Mouse (Mus musculus): Measurements from ENCODE around the gene Thra. TPM values are rescaled to one million over a fixed set of nuclear protein-coding genes. Genes with fewer than 3 reads are reported as not detected.

Gene Thra
- total and polyA plus RNA-seq, 3 experiments: 22.0 to 50.9 TPM; not detected in 1

DNA sequence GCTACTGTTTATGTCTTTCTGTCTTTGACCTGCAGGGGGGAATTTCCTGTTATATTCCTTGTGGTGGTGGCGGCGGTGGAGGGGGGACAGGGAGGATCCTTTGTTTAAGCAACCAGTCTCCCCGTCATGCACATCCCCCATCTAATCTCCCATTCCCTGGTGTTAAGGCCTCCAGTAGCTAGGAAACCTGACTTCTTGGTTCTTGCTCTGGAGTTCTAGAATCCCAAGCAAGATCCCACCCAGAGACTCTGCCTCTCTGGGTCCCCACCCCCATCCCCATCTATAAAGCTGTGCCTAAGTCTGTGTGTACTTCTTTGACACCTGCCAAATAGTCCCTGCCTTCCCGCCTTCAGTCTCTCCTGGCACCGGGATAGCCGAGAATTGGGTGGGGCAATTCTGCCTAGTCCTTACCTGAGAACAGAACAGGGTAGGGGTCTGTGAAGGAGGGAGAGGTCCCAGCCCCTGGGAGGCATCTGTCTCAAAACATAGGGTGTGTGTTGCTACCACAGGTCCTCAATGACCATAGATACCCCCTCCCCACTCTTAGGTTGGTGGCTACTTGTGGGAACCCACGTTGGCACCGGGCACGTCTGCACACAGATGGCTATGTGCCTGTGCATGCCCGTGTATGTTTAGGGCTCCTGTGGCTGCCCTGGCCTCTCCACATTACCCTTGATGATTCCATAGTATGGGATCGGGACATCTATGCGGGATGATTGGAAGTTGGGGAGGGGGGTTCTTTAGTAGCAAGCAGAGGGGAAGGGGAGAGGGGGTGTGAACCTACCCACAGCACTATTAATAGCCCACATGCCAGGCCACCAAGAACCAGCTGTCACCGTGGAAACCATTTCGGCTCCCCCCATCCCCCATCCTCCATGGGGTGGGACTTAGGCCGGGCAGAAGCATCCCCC lies 8.3 kb downstream of the Thra start:
- Histone ChIP-seq H3K9me3 (replicated peaks; ENCODE audit: insufficient read depth, low read length) (no peaks in the 10 kb centered on the region), H3K79me2 (ENCODE audit: control insufficient read depth, insufficient read depth, low read length, poor library complexity) (peaks cover 6% of the 10 kb centered on the region), H3K4me1 (ENCODE audit: control insufficient read depth in 1 of 2, insufficient read depth in 2 of 2, low read length in 2 of 2) (peaks cover 42 to 51% of the 10 kb centered on the region in 2 experiments), H3K4me3 (ENCODE audit: control insufficient read depth in 1 of 2, insufficient read depth in 1 of 2, low read depth in 2 of 2, low read length in 2 of 2) (no peak overlapping the region), H3K27ac (ENCODE audit: control insufficient read depth, low read depth, low read length) (peak overlapping the region; percentile 72; the same call in 1 of the 2 replicates), H3K36me3 (ENCODE audit: control insufficient read depth in 1 of 2, insufficient read depth in 2 of 2, low read length in 2 of 2) (peaks cover 0 to 39% of the 10 kb centered on the region in 2 experiments; a peak in 2 of 4 replicates), H3K9ac (ENCODE audit: control insufficient read depth, low read depth, low read length, poor library complexity, severe bottlenecking) (no peak overlapping the region), H3K27me3 (ENCODE audit: control insufficient read depth in 1 of 2, insufficient read depth in 2 of 2, low read length in 2 of 2) (no peaks in the 10 kb centered on the region)
- DNase-seq (ENCODE audit: low read depth, low spot score): peak; percentile 69
- TF ChIP-seq RAD21 (IDR thresholded peaks at IDR 0.05; ENCODE audit: low read depth, low read length) (no peak), MAX (IDR thresholded peaks at IDR 0.05; ENCODE audit: low read length) (no peak), EP300 (IDR thresholded peaks at IDR 0.05; ENCODE audit: low read depth in 1 of 2, low read length in 2 of 2) (no peak), GATA1 (IDR thresholded peaks at IDR 0.05; ENCODE audit: low read depth, low read length) (no peak), TBP (IDR thresholded peaks at IDR 0.05; ENCODE audit: low read depth, low read length) (no peak), USF2 (IDR thresholded peaks at IDR 0.05; ENCODE audit: borderline replicate concordance in 1 of 2, insufficient read depth in 1 of 2, low read depth in 1 of 2, low read length in 2 of 2) (no peak), ELF1 (IDR thresholded peaks at IDR 0.05; ENCODE audit: low read depth, low read length) (0 out of 2 replicates have a peak, but pooled peaks have one; percentile 7), MAZ (IDR thresholded peaks at IDR 0.05; ENCODE audit: low read depth, low read length) (0 out of 2 replicates have a peak, but pooled peaks have one; percentile 15), ZNF384 (IDR thresholded peaks at IDR 0.05; ENCODE audit: low read depth, low read length) (no peak), KAT2A (conservative IDR thresholded peaks at IDR 0.05; ENCODE audit: low read depth, low read length) (no peak), CHD2 (IDR thresholded peaks at IDR 0.05; ENCODE audit: low read length) (no peak), SIN3A (IDR thresholded peaks at IDR 0.05; ENCODE audit: low read length) (peak; percentile 27; the same call in 1 of the 2 replicates), MEF2A (IDR thresholded peaks at IDR 0.05; ENCODE audit: extremely low read depth, insufficient replicate concordance, low read depth, low read length, poor library complexity, severe bottlenecking) (no peak), CHD1 (IDR thresholded peaks at IDR 0.05; ENCODE audit: low read depth, low read length) (no peak), BHLHE40 (IDR thresholded peaks at IDR 0.05; ENCODE audit: borderline replicate concordance, low read depth, low read length) (0 out of 2 replicates have a peak, but pooled peaks have one; percentile 24), GABPA (IDR thresholded peaks at IDR 0.05; ENCODE audit: low read depth, low read length) (no peak), NELFE (IDR thresholded peaks at IDR 0.05; ENCODE audit: low read depth, low read length) (no peak), USF1 (IDR thresholded peaks at IDR 0.05; ENCODE audit: low read depth, low read length) (no peak), TAL1 (IDR thresholded peaks at IDR 0.05; ENCODE audit: low read length) (no peak), MYB (IDR thresholded peaks at IDR 0.05; ENCODE audit: low read depth, low read length) (no peak), POLR2AphosphoS2 (IDR thresholded peaks at IDR 0.05; ENCODE audit: low read length) (no peak), ZKSCAN1 (IDR thresholded peaks at IDR 0.05; ENCODE audit: low read depth, low read length) (no peak), ETS1 (IDR thresholded peaks at IDR 0.05; ENCODE audit: low read depth, low read length) (no peak), E2F4 (IDR thresholded peaks at IDR 0.05; ENCODE audit: borderline replicate concordance, low read depth, low read length) (no peak), HCFC1 (IDR thresholded peaks at IDR 0.05; ENCODE audit: low read depth, low read length) (0 out of 2 replicates have a peak, but pooled peaks have one; percentile 25), POLR2AphosphoS5 (IDR thresholded peaks at IDR 0.05; ENCODE audit: borderline replicate concordance, low read depth, low read length) (no peak), MAFK (IDR thresholded peaks at IDR 0.05; ENCODE audit: borderline replicate concordance, low read depth, low read length) (no peak), UBTF (IDR thresholded peaks at IDR 0.05; ENCODE audit: borderline replicate concordance, insufficient read depth, low read depth, low read length) (no peak), NRF1 (IDR thresholded peaks at IDR 0.05; ENCODE audit: insufficient read depth, low read depth, low read length, poor library complexity, severe bottlenecking) (no peak), CTCF (IDR thresholded peaks at IDR 0.05 in 2 of 3, conservative IDR thresholded peaks at IDR 0.05 in 1 of 3; ENCODE audit: control insufficient read depth in 1 of 3, insufficient read depth in 1 of 3, low read depth in 2 of 3, low read length in 3 of 3, poor library complexity in 1 of 3, severe bottlenecking in 1 of 3) (peak in 2 of 3 experiments; percentile 20 to 29; a peak in 3 of 6 replicates), MXI1 (IDR thresholded peaks at IDR 0.05; ENCODE audit: low read depth, low read length) (peak; percentile 38), RCOR1 (IDR thresholded peaks at IDR 0.05; ENCODE audit: low read depth, low read length) (no peak), POLR2A (IDR thresholded peaks at IDR 0.05; ENCODE audit: control insufficient read depth in 1 of 2, insufficient read depth in 1 of 2, low read depth in 1 of 2, low read length in 2 of 2, poor library complexity in 1 of 2) (no peak), ZMIZ1 (IDR thresholded peaks at IDR 0.05; ENCODE audit: low read depth, low read length) (no peak), MYC (IDR thresholded peaks at IDR 0.05; ENCODE audit: low read depth, low read length) (no peak)

Measured in MEL (cell line).